Mouse (Mus musculus) lung, adult 2 months (tissue): ENCODE data around the gene Pla2r1.

Source experiments
- CTCF ChIP-seq: fragments of 200-500 bp; IDR thresholded peaks from 2 replicates; pipeline ENCODE4 v1.5.1; 2011; ENCODE audit warnings: mild to moderate bottlenecking, low read length, control low read depth; ENCODE audit not compliant: insufficient read depth
- POLR2A ChIP-seq: fragments of 200-500 bp; IDR thresholded peaks from 2 replicates; pipeline ENCODE4 v1.6.1; 2011; ENCODE audit warnings: low read depth, mild to moderate bottlenecking, control low read depth, low read length, borderline replicate concordance; ENCODE audit errors: extremely low read depth

DNA sequence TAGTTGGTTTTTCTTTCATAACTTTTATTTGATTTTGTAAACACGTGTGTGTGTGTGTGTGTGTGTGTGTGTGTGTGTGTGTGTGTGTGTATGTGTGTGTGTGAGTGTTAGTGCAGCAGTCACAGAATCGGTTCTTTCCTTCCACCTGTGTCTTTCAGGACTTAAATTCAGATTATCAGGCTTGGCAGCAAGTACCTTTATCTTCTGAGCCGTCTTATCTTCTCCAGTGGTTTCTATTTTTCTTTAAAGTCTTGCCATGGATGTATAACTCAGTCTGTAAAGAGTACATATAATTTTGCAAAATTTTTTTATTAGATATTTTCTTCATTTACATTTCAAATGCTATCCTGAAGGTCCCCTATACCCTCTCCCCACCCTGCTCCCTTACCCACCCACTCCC is 165.7 kb downstream of the Pla2r1 start:
- no peak for TF ChIP-seq CTCF
- no peak for TF ChIP-seq POLR2A
